Comparison of ENCODE assay signal across 8 mouse cellular contexts in the genomic region with DNA sequence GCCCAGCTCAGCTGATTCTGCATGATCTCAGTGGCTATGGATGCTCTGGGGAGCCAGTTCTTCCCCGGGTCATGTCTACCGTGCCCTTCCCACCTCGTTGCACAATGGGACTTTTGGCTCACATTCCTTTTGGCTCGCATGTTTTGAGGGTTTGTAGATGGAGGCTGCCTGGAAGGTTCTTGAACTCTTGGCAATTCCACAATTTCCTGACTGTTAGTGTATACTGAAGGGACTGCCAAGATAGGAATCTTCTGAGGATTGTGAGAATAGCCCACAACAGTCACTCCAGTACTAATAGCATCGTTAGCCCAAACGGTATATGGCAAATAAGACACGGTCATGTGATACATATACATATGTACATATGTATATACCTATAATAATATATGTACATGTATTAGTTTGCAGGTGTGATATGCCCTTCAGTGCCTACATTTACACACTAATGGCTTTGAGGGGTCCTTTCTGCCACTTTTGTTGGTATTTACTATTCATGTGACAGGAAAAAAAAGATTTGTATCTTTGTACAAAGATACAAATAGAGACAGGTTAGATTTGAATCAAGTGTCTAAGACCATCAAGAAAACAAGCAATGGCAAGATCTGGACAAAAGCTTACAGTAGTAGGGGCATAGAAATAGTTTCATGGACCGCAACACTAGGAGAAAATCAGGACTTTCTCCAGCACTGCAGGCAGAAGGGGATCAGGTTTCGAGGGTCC. TPM values are rescaled to one million over a fixed set of nuclear protein-coding genes. Genes with fewer than 3 reads are reported as not detected.
A peak's percentile ranks its signal among the peaks of the same experiment; 100 is the strongest.
DNase-seq lines count a peak whose midpoint lies in the region; ATAC-seq and TF ChIP-seq lines count a peak whose summit lies in the region.

No protein-coding gene starts in this region.

- ATAC-seq in kidney, embryonic 14.5 days (ENCODE audit: low FRiP score, low TSS enrichment) = peak; percentile 61

- peak overlapping the region; percentile 30 for H3K4me2 ChIP-seq in kidney, embryonic 14.5 days (replicated peaks; ENCODE audit: low read depth, low read length)

- TF ChIP-seq POLR2A in spleen, adult 2 months (IDR thresholded peaks at IDR 0.05; ENCODE audit: low read depth, low read length) = no peak

- peak overlapping the region; percentile 51 for H3K4me3 ChIP-seq in spleen, adult 2 months (ENCODE audit: extremely low read depth, insufficient read depth, insufficient read length)
- peak overlapping the region; percentile 43 for H3K4me3 ChIP-seq in kidney, embryonic 14.5 days (ENCODE audit: low read length)
- H3K4me3 ChIP-seq in macrophage (ENCODE audit: inconsistent target) = peak overlapping the region; percentile 28

- WGBS in spleen, adult 2 months = 37% methylated on average over 9 of the region's 9 CpGs
- WGBS in kidney, embryonic 14.5 days = 40% methylated on average over 9 of the region's 9 CpGs
- 29% methylated on average over 9 of the region's 9 CpGs for WGBS in macrophage (ENCODE audit: missing documents)

- no peaks in the 10 kb centered on the region for H3K79me2 ChIP-seq in macrophage (ENCODE audit: inconsistent target)

- no peak for TF ChIP-seq CTCF in spleen, adult 2 months (IDR thresholded peaks at IDR 0.05; ENCODE audit: extremely low read depth, insufficient read depth, insufficient read length, insufficient replicate concordance)

- no peaks in the 10 kb centered on the region for H3K9me3 ChIP-seq in kidney, embryonic 14.5 days (ENCODE audit: control insufficient read depth, low read length)

- H3K27me3 ChIP-seq in spleen, adult 2 months (ENCODE audit: control insufficient read depth, insufficient read depth, low read length) = no peaks in the 10 kb centered on the region
- no peaks in the 10 kb centered on the region for H3K27me3 ChIP-seq in kidney, embryonic 14.5 days (ENCODE audit: control insufficient read depth, insufficient read depth, low read length)

- H3K9ac ChIP-seq in kidney, embryonic 14.5 days (ENCODE audit: low read depth, low read length) = peak overlapping the region; percentile 42; the same call in 1 of the 2 replicates

- no peak for DNase-seq in spleen, adult 2 months (ENCODE audit: low read depth in 1 of 2, low spot score in 2 of 2)
- DNase-seq in spleen, postnatal 4 days (ENCODE audit: low spot score in 2 of 2) = no peak
- peak; percentile 18 to 43 for DNase-seq in cerebellum, postnatal 36 days
- peak; percentile 23 to 47 for DNase-seq in heart, adult 9 months (ENCODE audit: low spot score in 2 of 2)
- DNase-seq in layer of hippocampus, postnatal 14 days (ENCODE audit: low spot score in 2 of 2) = no peak
- DNase-seq in thymus, postnatal 10 days (ENCODE audit: low spot score in 2 of 2) = no peak

- peaks cover 3% of the 10 kb centered on the region; the same call in 1 of the 2 replicates for H3K4me1 ChIP-seq in spleen, adult 2 months (ENCODE audit: control insufficient read depth, insufficient read depth, insufficient read length)
- no peaks in the 10 kb centered on the region; the same call in 1 of the 2 replicates for H3K4me1 ChIP-seq in kidney, embryonic 14.5 days (ENCODE audit: control insufficient read depth, insufficient read depth, low read length)

- H3K27ac ChIP-seq in spleen, adult 2 months (ENCODE audit: insufficient read depth, low read length) = no peak overlapping the region
- H3K27ac ChIP-seq in kidney, embryonic 14.5 days (ENCODE audit: low read depth, low read length) = no peak overlapping the region
- no peak overlapping the region for H3K27ac ChIP-seq in macrophage

- H3K36me3 ChIP-seq in spleen, adult 2 months (ENCODE audit: control insufficient read depth, insufficient read depth, low read length) = no peaks in the 10 kb centered on the region
- H3K36me3 ChIP-seq in kidney, embryonic 14.5 days (ENCODE audit: control insufficient read depth, insufficient read depth, low read length) = no peaks in the 10 kb centered on the region
- no peaks in the 10 kb centered on the region for H3K36me3 ChIP-seq in macrophage (ENCODE audit: inconsistent target)

RNA-seq across cellular contexts. Expression of gene Ncoa7, which starts 7.3 kb away (rescaled TPM):
- polyA plus RNA-seq in spleen, adult 2 months (2012; rRNA removed) = 3.7 and 3.8 TPM in 2 replicates
- 16.8 and 19.1 TPM in 2 replicates for polyA plus RNA-seq in kidney, embryonic 14.5 days (2014; fragmentation: Nextera tagmentation; extraction: Ambion mirVana)
- 100 to 1,000 TPM in 8 of 26 experiments, 10 to 100 TPM in 18; 43.0 to 131 (median 86.1) TPM for total RNA-seq in macrophage (2018; cell fraction: chromatin; rRNA removed)
- 10 to 100 TPM; 22.2 to 71.1 (median 34.7) TPM for total RNA-seq in macrophage (2018; cell fraction: cytosol; rRNA removed)
- total RNA-seq in macrophage (2018; cell fraction: nucleus; rRNA removed) = 100 to 1,000 TPM in 2 of 26 experiments, 10 to 100 TPM in 24; 39.4 to 122 (median 71.4) TPM
- 19.1 to 26.7 TPM (median 25.4 TPM) in 3 replicates for polyA plus RNA-seq in macrophage (2018)
- 100 to 1,000 TPM in 1 of 2 experiments, 10 to 100 TPM in 1; 92.7 to 102 TPM for total RNA-seq in layer of hippocampus, postnatal 14 days (2021)

RNA-seq across cellular contexts. Expression of gene Hey2, which starts 32.2 kb away (rescaled TPM):
- 2.2 and 2.9 TPM in 2 replicates for polyA plus RNA-seq in spleen, adult 2 months (2012; rRNA removed)
- polyA plus RNA-seq in kidney, embryonic 14.5 days (2014; fragmentation: Nextera tagmentation; extraction: Ambion mirVana) = 4.3 and 7.0 TPM in 2 replicates
- under 1 TPM in 2 of 26 experiments, not detected in 24; 0.32 to 0.36 TPM for total RNA-seq in macrophage (2018; cell fraction: chromatin; rRNA removed)
- under 1 TPM in 1 of 26 experiments, not detected in 25; 0.05 TPM for total RNA-seq in macrophage (2018; cell fraction: cytosol; rRNA removed)
- not detected for total RNA-seq in macrophage (2018; cell fraction: nucleus; rRNA removed)
- not detected in 3 replicates for polyA plus RNA-seq in macrophage (2018)
- total RNA-seq in layer of hippocampus, postnatal 14 days (2021) = 1 to 10 TPM; 5.5 to 6.9 TPM

Comparison
In these comparisons a context has a peak if more than half of its experiments do, and no peak if none do; other contexts are left out.
1. DNase-seq: peak in cerebellum, postnatal 36 days (2 of 2) and heart, adult 9 months (2 of 2); none in spleen, adult 2 months (0 of 2), spleen, postnatal 4 days (0 of 2), layer of hippocampus, postnatal 14 days (0 of 2) and thymus, postnatal 10 days (0 of 2).
2. Peak in every context shown above with its lines, with median percentiles within 50 percentile points of each other: H3K4me3 ChIP-seq.